Mouse (Mus musculus) CH12.LX (cell line): ENCODE results near the gene Fam219a. TPM values are rescaled to one million over a fixed set of nuclear protein-coding genes. Genes with fewer than 3 reads are reported as not detected.
A peak's percentile ranks its signal among the peaks of the same experiment; 100 is the strongest.

ENCODE experiments used
- DNase-seq: peaks from one replicate; pipeline ENCODE4 v3.0.0-alpha.2; 2013; ENCODE audit errors: extremely low read depth
- H3K27ac ChIP-seq: 2 replicates; pipeline ENCODE4 v1.5.1; 2012; ENCODE audit warnings: low read depth, mild to moderate bottlenecking, control low read depth, moderate library complexity; ENCODE audit not compliant: insufficient read depth
- H3K27me3 ChIP-seq: replicated peaks from 2 replicates; pipeline ENCODE3; 2012; ENCODE audit warnings: inconsistent platforms
- H3K36me3 ChIP-seq, 2 experiments: replicated peaks in 1 of 2; 2 replicates each; pipeline versions ENCODE3 to v1.6.1; 2012; ENCODE audit warnings: inconsistent platforms in 1 of 2, low read length in 1 of 2, mild to moderate bottlenecking in 1 of 2, mixed read lengths in 1 of 2, moderate library complexity in 1 of 2; ENCODE audit not compliant: control insufficient read depth in 1 of 2, insufficient read depth in 1 of 2
- H3K4me1 ChIP-seq, 2 experiments: 2 replicates each; pipeline ENCODE4 v1.6.1; 2012; ENCODE audit warnings: inconsistent platforms in 1 of 2, moderate library complexity in 1 of 2; ENCODE audit not compliant: insufficient read depth in 2 of 2, control insufficient read depth in 1 of 2
- H3K4me2 ChIP-seq: 2 replicates; pipeline ENCODE4 v1.6.1; 2012; ENCODE audit warnings: low read depth, mild to moderate bottlenecking, control low read depth; ENCODE audit not compliant: poor library complexity, insufficient read depth, severe bottlenecking
- H3K4me3 ChIP-seq, 3 experiments: fragments of 150-350 bp in 1 of 3; sonication (generic) in 1 of 3; replicated peaks in 1 of 3; 2 replicates each; pipeline versions ENCODE3 to v1.5.1; 2011 to 2012; ENCODE audit warnings: low read depth in 2 of 3, low read length in 2 of 3, mild to moderate bottlenecking in 2 of 3, moderate library complexity in 2 of 3, control low read depth in 1 of 3, improper control_type of control experiment in 1 of 3, inconsistent platforms in 1 of 3, mixed read lengths in 1 of 3; ENCODE audit not compliant: poor library complexity in 1 of 3
- H3K79me2 ChIP-seq: replicated peaks from 2 replicates; pipeline ENCODE4 v1.6.1; 2012; ENCODE audit warnings: mild to moderate bottlenecking, moderate library complexity; ENCODE audit not compliant: control insufficient read depth, poor library complexity, insufficient read depth, severe bottlenecking; ENCODE audit errors: extremely low read depth
- H3K9ac ChIP-seq: 2 replicates; pipeline ENCODE4 v1.6.1; 2012; ENCODE audit warnings: low read depth, mild to moderate bottlenecking, control low read depth, moderate library complexity; ENCODE audit not compliant: insufficient read depth
- H3K9me3 ChIP-seq: replicated peaks from 2 replicates; pipeline ENCODE3; 2012; ENCODE audit warnings: low read length, inconsistent platforms, mixed read lengths
- BHLHE40 ChIP-seq: IDR thresholded peaks from 2 replicates; pipeline ENCODE4 v1.6.1; 2011; ENCODE audit warnings: mild to moderate bottlenecking, low read depth, low read length, improper control_type of control experiment
- CHD1 ChIP-seq: IDR thresholded peaks from 2 replicates; pipeline ENCODE4 v1.6.1; 2012; ENCODE audit warnings: low read depth, low read length, improper control_type of control experiment, inconsistent platforms
- CTCF ChIP-seq, 2 experiments: IDR thresholded peaks in 1 of 2; conservative IDR thresholded peaks in 1 of 2; 2 replicates each; pipeline ENCODE4 v1.5.1; 2011 to 2012; ENCODE audit warnings: low read depth in 2 of 2, low read length in 2 of 2, improper control_type of control experiment in 1 of 2, inconsistent platforms in 1 of 2, mild to moderate bottlenecking in 1 of 2, moderate library complexity in 1 of 2
- E2F4 ChIP-seq: IDR thresholded peaks from 2 replicates; pipeline ENCODE4 v1.6.1; 2011; ENCODE audit warnings: low read depth, low read length, improper control_type of control experiment; ENCODE audit not compliant: insufficient replicate concordance
- ELF1 ChIP-seq: IDR thresholded peaks from 2 replicates; pipeline ENCODE4 v1.6.1; 2014; ENCODE audit warnings: low read depth, mild to moderate bottlenecking, inconsistent platforms, low read length, improper control_type of control experiment
- EP300 ChIP-seq: IDR thresholded peaks from 2 replicates; pipeline ENCODE4 v1.6.1; 2011; ENCODE audit warnings: low read length, improper control_type of control experiment
- GABPA ChIP-seq: IDR thresholded peaks from 2 replicates; pipeline ENCODE4 v1.6.1; 2012; ENCODE audit warnings: low read depth, low read length, improper control_type of control experiment, inconsistent platforms; ENCODE audit not compliant: insufficient replicate concordance
- HCFC1 ChIP-seq: IDR thresholded peaks from 2 replicates; pipeline ENCODE4 v1.6.1; 2012; ENCODE audit warnings: low read depth, mild to moderate bottlenecking, inconsistent platforms, low read length, improper control_type of control experiment
- IRF4 ChIP-seq: IDR thresholded peaks from 2 replicates; pipeline ENCODE4 v1.6.1; 2014; ENCODE audit warnings: low read depth, mild to moderate bottlenecking, inconsistent platforms, low read length, improper control_type of control experiment
- JUN ChIP-seq: IDR thresholded peaks from 2 replicates; pipeline ENCODE4 v1.6.1; 2011; ENCODE audit warnings: low read depth, mild to moderate bottlenecking, low read length, improper control_type of control experiment, moderate library complexity; ENCODE audit not compliant: insufficient read depth
- JUND ChIP-seq: conservative IDR thresholded peaks from 2 replicates; pipeline ENCODE4 v1.6.1; 2011; ENCODE audit warnings: low read depth, low read length, improper control_type of control experiment
- MAFK ChIP-seq: IDR thresholded peaks from 2 replicates; pipeline ENCODE4 v1.6.1; 2011; ENCODE audit warnings: low read length, improper control_type of control experiment; ENCODE audit not compliant: insufficient replicate concordance
- MAX ChIP-seq: IDR thresholded peaks from 2 replicates; pipeline ENCODE4 v1.6.1; 2011; ENCODE audit warnings: low read length, improper control_type of control experiment
- MAZ ChIP-seq: IDR thresholded peaks from 2 replicates; pipeline ENCODE4 v1.6.1; 2012; ENCODE audit warnings: low read depth, mild to moderate bottlenecking, inconsistent platforms, low read length, improper control_type of control experiment, moderate library complexity
- MEF2A ChIP-seq: IDR thresholded peaks from 2 replicates; pipeline ENCODE4 v1.6.1; 2014; ENCODE audit warnings: low read depth, mild to moderate bottlenecking, inconsistent platforms, low read length, improper control_type of control experiment, borderline replicate concordance
- MXI1 ChIP-seq: IDR thresholded peaks from 2 replicates; pipeline ENCODE4 v1.6.1; 2011; ENCODE audit warnings: mild to moderate bottlenecking, low read depth, low read length, improper control_type of control experiment
- MYC ChIP-seq: IDR thresholded peaks from 2 replicates; pipeline ENCODE4 v1.6.1; 2011; ENCODE audit warnings: low read depth, mild to moderate bottlenecking, improper control_type of control experiment, low read length
- NELFE ChIP-seq: IDR thresholded peaks from 2 replicates; pipeline ENCODE4 v1.6.1; 2011; ENCODE audit warnings: low read depth, low read length, improper control_type of control experiment
- POLR2AphosphoS2 ChIP-seq: IDR thresholded peaks from 2 replicates; pipeline ENCODE4 v1.6.1; 2011; ENCODE audit warnings: low read depth, low read length, improper control_type of control experiment
- RAD21 ChIP-seq: IDR thresholded peaks from 2 replicates; pipeline ENCODE4 v1.6.1; 2011; ENCODE audit warnings: low read depth, mild to moderate bottlenecking, low read length, improper control_type of control experiment, moderate library complexity
- RCOR1 ChIP-seq: conservative IDR thresholded peaks from 2 replicates; pipeline ENCODE4 v1.6.1; 2012; ENCODE audit warnings: low read depth, mild to moderate bottlenecking, inconsistent platforms, low read length, improper control_type of control experiment
- SMC3 ChIP-seq: IDR thresholded peaks from 2 replicates; pipeline ENCODE4 v1.6.1; 2011; ENCODE audit warnings: low read depth, low read length, improper control_type of control experiment
- TBP ChIP-seq: conservative IDR thresholded peaks from 2 replicates; pipeline ENCODE4 v1.6.1; 2011; ENCODE audit warnings: low read depth, low read length, improper control_type of control experiment
- UBTF ChIP-seq: IDR thresholded peaks from 2 replicates; pipeline ENCODE4 v1.6.1; 2012; ENCODE audit warnings: low read depth, mild to moderate bottlenecking, inconsistent platforms, low read length, improper control_type of control experiment, moderate library complexity
- USF1 ChIP-seq: IDR thresholded peaks from 2 replicates; pipeline ENCODE4 v1.6.1; 2014; ENCODE audit warnings: low read depth, mild to moderate bottlenecking, inconsistent platforms, low read length, improper control_type of control experiment
- USF2 ChIP-seq: conservative IDR thresholded peaks from 2 replicates; pipeline ENCODE4 v1.6.1; 2011; ENCODE audit warnings: low read depth, low read length, improper control_type of control experiment
- ZC3H11A ChIP-seq: IDR thresholded peaks from 2 replicates; pipeline ENCODE4 v1.6.1; 2012; ENCODE audit warnings: low read depth, mild to moderate bottlenecking, inconsistent platforms, low read length, improper control_type of control experiment
- ZKSCAN1 ChIP-seq: IDR thresholded peaks from 2 replicates; pipeline ENCODE4 v1.6.1; 2012; ENCODE audit warnings: low read depth, inconsistent platforms, low read length, improper control_type of control experiment, borderline replicate concordance
- ZNF384 ChIP-seq: IDR thresholded peaks from 2 replicates; pipeline ENCODE4 v1.6.1; 2012; ENCODE audit warnings: low read depth, low read length, improper control_type of control experiment, inconsistent platforms
- dilution Hi-C: fragments of 300-500 bp; cut with MboI; formaldehyde crosslinking; loops from 2 replicates; pipeline ENCODE4 v1.14.3; 2020; ENCODE audit warnings: low sequenced_read_pairs; ENCODE audit not compliant: extremely low pct_unique_long_range_greater_than_20kb, extremely low pct_ligation_motif_present
- in situ Hi-C: fragments of 300-500 bp; cut with MboI; formaldehyde crosslinking; loops from 3 replicates; pipeline ENCODE4 v1.14.3; 2019; ENCODE audit warnings: low sequenced_read_pairs, low pct_ligation_motif_present, low pct_unique_long_range_greater_than_20kb, mixed read lengths
- polyA plus RNA-seq: library from polyadenylated mRNA; unstranded; fragments of >175 nt; gene quantifications from 2 replicates; pipeline ENCODE4 v1.2.1, GENCODE M21; 2012; ENCODE audit warnings: low read depth; ENCODE audit not compliant: insufficient read length
- total RNA-seq, 2 experiments: library from RNA; depleted of rRNA; stranded (reverse); fragments of 300-350 nt in 1 of 2; fragments of >200 nt in 1 of 2; gene quantifications; 2 replicates each; pipeline ENCODE4 v1.2.3; 2012 to 2014

Fam219a gene
- total and polyA plus RNA-seq, 3 experiments: 0.20 to 1.5 (median 1.2) TPM

DNA sequence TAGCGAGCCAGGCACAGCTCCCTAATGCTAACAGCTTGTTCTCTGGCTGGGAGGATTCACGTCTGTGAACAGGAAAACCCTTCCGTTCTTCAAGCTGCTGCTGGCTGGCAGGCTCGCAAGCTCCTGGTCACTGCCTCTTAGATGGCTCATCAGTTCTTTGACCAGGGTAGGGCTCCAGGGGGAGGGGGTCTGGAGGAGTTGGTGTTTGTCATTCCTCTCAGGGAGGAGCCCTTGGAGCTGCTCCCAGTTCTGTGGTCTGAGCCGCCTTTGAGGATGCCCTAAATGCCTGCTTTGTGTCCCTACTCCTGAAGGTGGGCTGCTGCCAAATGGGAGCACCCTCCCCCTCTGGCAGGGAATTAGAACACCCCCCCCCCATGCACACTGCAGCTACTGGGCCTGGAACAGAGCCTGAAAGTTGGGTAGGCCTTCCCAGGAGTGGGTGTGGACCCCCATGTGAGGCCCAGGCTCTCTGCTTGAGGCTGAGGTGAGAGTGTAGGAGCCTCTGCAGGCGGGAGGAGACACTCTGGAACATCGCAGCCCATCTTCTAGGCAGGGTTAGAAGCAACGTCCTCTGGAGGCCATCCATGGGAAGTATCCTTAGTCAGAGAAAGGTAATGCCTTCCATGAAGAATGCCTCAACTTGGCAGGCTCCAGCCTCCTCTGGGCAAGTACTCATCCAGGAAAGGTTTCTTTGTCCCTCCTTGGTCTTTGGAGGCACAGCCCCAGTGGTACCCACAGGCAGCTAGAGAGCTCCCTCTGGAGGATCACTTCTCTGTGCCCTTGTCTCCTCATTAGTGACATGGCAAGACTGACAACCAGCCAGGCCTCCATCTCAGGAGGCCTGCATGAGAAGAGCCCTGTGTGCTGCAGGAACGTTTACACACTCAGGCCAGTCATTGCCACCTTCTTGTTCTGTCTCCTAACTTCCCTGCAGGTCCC lies 46.6 kb upstream of the Fam219a start:
- H3K9ac ChIP-seq: no peak overlapping the region
- DNase-seq: no peak
- dilution Hi-C loops: no loop called here

GRCm38 (mm10) chr4:41614156-41614555 lies 44.8 kb upstream of the Fam219a start:
- dilution Hi-C loops: no loop called here

More for the DNA sequence above, 46.6 kb upstream of the Fam219a start:
- Histone ChIP-seq H3K79me2 (no peaks in the 10 kb centered on the region), H3K4me1 (peaks cover 3 to 11% of the 10 kb centered on the region in 2 experiments; a peak in 2 of 4 replicates), H3K9me3 (no peaks in the 10 kb centered on the region), H3K27ac (no peak overlapping the region), H3K36me3 (no peaks in the 10 kb centered on the region), H3K4me3 (no peak overlapping the region), H3K4me2 (no peak overlapping the region), H3K27me3 (peaks cover 49% of the 10 kb centered on the region)
- in situ Hi-C loops: no loop called here
- peak; percentile 20; the same call in 1 of the 2 replicates for TF ChIP-seq SMC3
- TF ChIP-seq GABPA: no peak
- peak in 1 of 2 experiments; percentile 47; a peak in 2 of 4 replicates for TF ChIP-seq CTCF (conservative IDR thresholded peaks at IDR 0.05 in 1 of 2, IDR thresholded peaks at IDR 0.05 in 1 of 2; ENCODE audit: low read depth in 2 of 2, low read length in 2 of 2)
- no peak for TF ChIP-seq MXI1

More at GRCm38 (mm10) chr4:41614156-41614555, 44.8 kb upstream of the Fam219a start:
- Histone ChIP-seq H3K4me1 (peaks cover 3 to 11% of the 10 kb centered on the region in 2 experiments; a peak in 2 of 4 replicates), H3K9me3 (peaks cover 5% of the 10 kb centered on the region), H3K4me3 (no peak overlapping the region), H3K36me3 (no peaks in the 10 kb centered on the region), H3K4me2 (no peak overlapping the region), H3K79me2 (no peaks in the 10 kb centered on the region), H3K9ac (no peak overlapping the region)
- in situ Hi-C loops: no loop called here
- TF ChIP-seq RCOR1 (0 out of 2 replicates have a peak, but pooled peaks have one; percentile 33), ELF1 (no peak), MAZ (no peak), SMC3 (peak; percentile 93), JUN (peak; percentile 92), TBP (no peak), IRF4 (peak; percentile 99), ZKSCAN1 (no peak), MAFK (no peak), MAX (no peak), CHD1 (no peak), JUND (peak; percentile 96), UBTF (no peak), POLR2AphosphoS2 (no peak), MYC (0 out of 2 replicates have a peak, but pooled peaks have one; percentile 40), USF1 (no peak), MXI1 (no peak), CTCF (conservative IDR thresholded peaks at IDR 0.05 in 1 of 2, IDR thresholded peaks at IDR 0.05 in 1 of 2; ENCODE audit: low read depth in 2 of 2, low read length in 2 of 2) (peak; percentile 86 to 99), HCFC1 (no peak), EP300 (peak; percentile 63), ZNF384 (no peak), USF2 (no peak), MEF2A (peak; percentile 53), E2F4 (no peak), NELFE (no peak; the same call in 1 of the 2 replicates), RAD21 (peak; percentile 79), BHLHE40 (0 out of 2 replicates have a peak, but pooled peaks have one; percentile 15), ZC3H11A (peak; percentile 48)
- TF ChIP-seq, all 38 proteins: peak for 12
- DNase-seq: peak; percentile 83
- H3K27ac ChIP-seq: no peak overlapping the region
- peaks cover 66% of the 10 kb centered on the region for H3K27me3 ChIP-seq
